Mouse (Mus musculus): ENCODE measurements around the gene Cyp2c70. TPM values are rescaled to one million over a fixed set of nuclear protein-coding genes. Genes with fewer than 3 reads are reported as not detected.
"Not testable (repeated sequence)": the region's sequence is repeated elsewhere in the genome, so short reads cannot be mapped to it uniquely, and the experiment has no call there.

Cyp2c70 gene
- polyA plus RNA-seq, 1 experiment from 2014 or later, result not detected

DNA sequence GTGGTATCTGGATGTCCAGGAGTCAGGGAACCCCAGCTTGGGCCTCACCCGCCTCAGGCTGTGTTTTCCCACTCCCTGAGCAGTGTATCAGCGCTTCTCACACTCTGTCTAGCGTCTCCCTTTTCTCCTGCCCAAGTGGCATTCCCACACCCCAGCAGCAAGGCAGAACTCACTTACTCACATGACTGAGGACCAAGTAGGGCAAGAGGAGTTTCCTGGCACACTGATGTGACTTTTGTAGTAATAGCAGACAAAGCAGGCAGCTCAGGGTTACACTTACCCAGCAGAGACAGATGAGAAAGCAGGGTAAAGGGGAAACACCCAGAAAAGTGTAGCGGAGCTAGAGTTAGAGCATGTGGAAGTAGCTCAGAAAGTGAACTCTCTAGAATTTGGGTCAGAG is 8.8 kb downstream of the Cyp2c70 start:
- Histone ChIP-seq H3K4me1 (replicated peaks) (no peaks in the 10 kb centered on the region), H3K4me3 (no peak overlapping the region), H3K9me3 (no peaks in the 10 kb centered on the region), H3K4me2 (no peak overlapping the region), H3K27ac (replicated peaks) (no peak overlapping the region), H3K36me3 (no peaks in the 10 kb centered on the region), H3K27me3 (no peaks in the 10 kb centered on the region), H3K9ac (no peak overlapping the region)
- no peak for ATAC-seq (ENCODE audit: low read depth)
- 83% methylated on average over 4 of the region's 4 CpGs for WGBS

DNA sequence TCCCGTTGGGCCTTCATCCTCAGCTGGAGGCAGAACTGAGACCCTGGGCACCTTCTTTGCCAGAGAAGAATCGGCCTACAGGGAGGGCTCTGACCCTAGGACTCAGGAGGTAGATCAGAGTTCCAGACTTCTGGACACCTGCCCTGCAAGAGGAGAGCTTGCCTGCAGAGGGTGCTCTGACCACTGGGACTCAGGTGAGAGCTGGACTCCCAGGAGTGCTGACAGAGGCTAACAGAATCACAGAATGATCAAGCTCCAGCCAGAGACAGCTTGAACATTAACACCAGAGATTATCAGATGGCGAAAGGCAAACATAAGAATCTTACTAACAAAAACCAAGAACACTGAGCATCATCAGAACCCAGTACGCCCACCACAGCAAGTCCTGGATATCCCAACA is 18.7 kb downstream of the Cyp2c70 start:
- not testable (repeated sequence) for H3K4me1 ChIP-seq (replicated peaks); H3K27me3 ChIP-seq; H3K9me3 ChIP-seq; H3K27ac ChIP-seq (replicated peaks); ATAC-seq (ENCODE audit: low read depth); H3K4me3 ChIP-seq; H3K9ac ChIP-seq; H3K4me2 ChIP-seq; H3K36me3 ChIP-seq
- WGBS, result 93% methylated on average over 4 of the region's 4 CpGs

DNA sequence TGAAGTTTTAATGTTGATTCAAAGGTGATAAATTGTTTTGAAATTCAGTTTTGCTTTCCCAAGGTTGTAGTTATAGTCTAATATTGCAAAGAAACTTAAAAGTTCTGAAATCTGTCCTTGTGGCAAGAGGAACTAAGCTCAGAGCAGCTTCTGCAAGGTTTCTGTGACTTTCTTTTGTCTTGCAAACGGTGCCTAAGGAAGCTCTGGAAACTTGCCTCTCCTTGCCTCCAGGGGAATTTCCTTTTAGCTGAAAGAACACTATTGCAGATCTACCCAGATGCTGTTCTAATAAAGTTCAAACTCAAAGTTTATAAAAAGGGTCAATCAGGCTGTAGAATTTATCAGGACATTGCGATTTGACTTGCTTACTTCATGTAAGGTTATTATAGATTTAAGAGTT is 60.1 kb downstream of the Cyp2c70 start:
- H3K9me3 ChIP-seq; H3K4me1 ChIP-seq (replicated peaks); H3K4me2 ChIP-seq; ATAC-seq (ENCODE audit: low read depth); H3K4me3 ChIP-seq; H3K27me3 ChIP-seq; H3K36me3 ChIP-seq; H3K27ac ChIP-seq (replicated peaks); H3K9ac ChIP-seq: not testable (repeated sequence)
- WGBS, result 23% methylated on average over 2 of the region's 2 CpGs

DNA sequence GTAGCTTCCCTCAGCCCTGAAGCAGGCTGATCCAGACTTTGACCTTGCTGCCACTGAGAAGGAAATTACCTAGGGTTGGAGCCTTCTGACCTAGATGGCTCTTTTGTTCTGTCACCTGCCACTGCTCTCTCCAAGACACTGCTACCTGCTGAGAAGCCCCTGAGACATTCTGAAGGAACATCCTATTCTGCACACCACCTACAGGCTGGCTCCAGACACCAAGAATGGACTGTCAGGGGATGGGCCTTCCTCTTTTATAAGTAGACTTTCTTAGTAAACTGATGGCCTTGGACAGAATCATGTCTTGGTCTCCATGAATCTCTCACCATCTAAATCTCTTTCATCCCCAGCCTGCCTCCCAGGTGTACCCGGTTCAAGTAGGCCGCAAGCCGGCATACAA is 62.0 kb downstream of the Cyp2c70 start:
- not testable (repeated sequence) for H3K4me3 ChIP-seq; ATAC-seq (ENCODE audit: low read depth); H3K4me1 ChIP-seq (replicated peaks); H3K9me3 ChIP-seq; H3K9ac ChIP-seq; H3K27ac ChIP-seq (replicated peaks); H3K36me3 ChIP-seq; H3K27me3 ChIP-seq; H3K4me2 ChIP-seq
- 95% methylated on average over 3 of the region's 3 CpGs for WGBS

DNA sequence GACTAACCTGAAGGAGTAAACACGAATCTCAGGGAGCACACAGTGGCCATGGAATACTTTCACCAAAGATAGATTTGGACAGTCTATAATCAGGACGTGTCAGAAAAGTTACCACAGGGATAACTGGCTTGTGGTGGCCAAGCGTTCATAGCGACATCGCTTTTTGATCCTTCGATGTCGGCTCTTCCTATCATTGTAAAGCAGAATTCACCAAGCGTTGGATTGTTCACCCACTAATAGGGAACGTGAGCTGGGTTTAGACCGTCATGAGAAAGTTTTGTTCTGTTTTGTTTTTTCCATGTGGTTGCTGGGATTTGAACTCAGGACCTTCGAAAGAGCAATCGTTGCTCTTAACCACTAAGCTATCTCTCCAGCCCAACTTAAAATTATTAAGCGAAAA is 67.5 kb downstream of the Cyp2c70 start:
- not testable (repeated sequence) for H3K9ac ChIP-seq; H3K27ac ChIP-seq (replicated peaks); H3K4me3 ChIP-seq; H3K27me3 ChIP-seq; ATAC-seq (ENCODE audit: low read depth); H3K36me3 ChIP-seq; H3K9me3 ChIP-seq; H3K4me1 ChIP-seq (replicated peaks); H3K4me2 ChIP-seq
- 78% methylated on average over 13 of the region's 13 CpGs for WGBS

Other genes starting within 250 kb of the Cyp2c70 start
- not detected in 2 replicates for gene Cyp2c37, start 194.9 kb downstream of the Cyp2c70 start, polyA plus RNA-seq (2015; fragmentation: Nextera tagmentation; extraction: Ambion mirVana)
- not detected in 2 replicates for gene Cyp2c54, start 113.5 kb downstream of the Cyp2c70 start, polyA plus RNA-seq (2015; fragmentation: Nextera tagmentation; extraction: Ambion mirVana)
- gene Cyp2c50, start 97.6 kb downstream of the Cyp2c70 start, polyA plus RNA-seq (2015; fragmentation: Nextera tagmentation; extraction: Ambion mirVana), result not detected in 2 replicates
- 26.2 and 27.3 TPM in 2 replicates for gene Pdlim1, start 84.5 kb upstream of the Cyp2c70 start, polyA plus RNA-seq (2015; fragmentation: Nextera tagmentation; extraction: Ambion mirVana)

Measured in neural tube, embryonic 13.5 days (tissue).